Mouse (Mus musculus) kidney, adult 2 months (tissue): Measurements from ENCODE around the gene Ctdnep1.

ENCODE experiments used
- CTCF ChIP-seq: fragments of 200-500 bp; conservative IDR thresholded peaks from 2 replicates; pipeline ENCODE4 v1.5.1; 2011; ENCODE audit warnings: low read depth, mild to moderate bottlenecking, control low read depth, low read length, moderate library complexity, mixed read lengths; ENCODE audit not compliant: insufficient read depth, insufficient read length
- POLR2A ChIP-seq: fragments of 200-500 bp; IDR thresholded peaks from one replicate; pipeline ENCODE4 v1.6.1; 2011; ENCODE audit warnings: low read depth, low read length, control low read depth

DNA sequence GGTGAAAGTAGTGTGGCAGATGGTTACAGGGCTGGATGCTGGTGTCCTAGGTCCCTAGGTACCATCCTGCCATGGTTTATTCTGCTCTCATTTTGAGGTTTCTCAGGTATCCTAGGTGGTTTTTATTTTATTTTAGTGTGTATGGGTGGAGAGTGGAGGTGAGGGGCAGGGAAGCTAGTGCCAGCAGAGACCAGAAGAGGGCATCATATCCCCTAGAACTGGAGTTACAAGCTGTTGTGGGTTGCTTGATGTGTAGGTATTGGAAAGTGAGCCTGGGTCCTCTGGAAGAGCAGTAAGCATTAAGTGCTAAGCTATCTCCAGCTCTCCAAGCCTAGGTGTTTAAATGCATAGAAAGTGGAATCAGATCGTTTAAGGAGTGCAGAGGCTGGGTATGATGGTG, 28.7 kb upstream of the Ctdnep1 start:
- TF ChIP-seq CTCF (no peak; the same call in 1 of the 2 replicates), POLR2A (no peak)
